Mouse (Mus musculus) lung, postnatal 25 days (tissue): Measurements from ENCODE around the gene Xpnpep2.

ENCODE experiments used
- DNase-seq: peaks from one replicate; pipeline ENCODE4 v3.0.0; 2022; ENCODE audit warnings: low spot score

Gene Xpnpep2

DNA sequence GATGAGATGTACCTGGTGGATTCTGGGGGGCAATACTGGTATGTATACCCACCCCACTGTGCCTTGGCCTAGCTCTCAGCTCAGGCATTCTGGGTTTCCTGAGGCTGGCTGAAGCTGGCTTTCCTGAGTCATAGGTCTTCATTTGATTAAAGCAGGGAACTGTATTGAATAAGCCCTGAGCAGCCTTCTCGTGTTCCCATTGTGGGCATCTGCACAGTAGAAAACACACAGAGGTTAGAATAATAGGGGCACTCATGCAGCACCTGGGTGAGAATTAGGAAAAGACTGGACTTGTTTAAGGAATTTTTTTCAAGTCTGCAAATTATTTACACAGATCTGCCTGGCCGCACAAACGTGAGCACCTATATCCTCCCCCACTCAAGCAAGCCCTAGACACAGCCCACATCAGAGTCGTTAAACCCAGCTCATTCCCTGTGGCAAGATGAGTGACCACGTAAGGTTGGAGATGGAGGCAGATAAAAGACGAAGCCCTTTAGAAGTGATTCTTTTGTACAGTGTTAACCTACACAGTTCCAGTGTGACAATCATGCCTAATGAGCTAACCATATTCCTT, 18.5 kb downstream of the Xpnpep2 start:
- no peak for DNase-seq

DNA sequence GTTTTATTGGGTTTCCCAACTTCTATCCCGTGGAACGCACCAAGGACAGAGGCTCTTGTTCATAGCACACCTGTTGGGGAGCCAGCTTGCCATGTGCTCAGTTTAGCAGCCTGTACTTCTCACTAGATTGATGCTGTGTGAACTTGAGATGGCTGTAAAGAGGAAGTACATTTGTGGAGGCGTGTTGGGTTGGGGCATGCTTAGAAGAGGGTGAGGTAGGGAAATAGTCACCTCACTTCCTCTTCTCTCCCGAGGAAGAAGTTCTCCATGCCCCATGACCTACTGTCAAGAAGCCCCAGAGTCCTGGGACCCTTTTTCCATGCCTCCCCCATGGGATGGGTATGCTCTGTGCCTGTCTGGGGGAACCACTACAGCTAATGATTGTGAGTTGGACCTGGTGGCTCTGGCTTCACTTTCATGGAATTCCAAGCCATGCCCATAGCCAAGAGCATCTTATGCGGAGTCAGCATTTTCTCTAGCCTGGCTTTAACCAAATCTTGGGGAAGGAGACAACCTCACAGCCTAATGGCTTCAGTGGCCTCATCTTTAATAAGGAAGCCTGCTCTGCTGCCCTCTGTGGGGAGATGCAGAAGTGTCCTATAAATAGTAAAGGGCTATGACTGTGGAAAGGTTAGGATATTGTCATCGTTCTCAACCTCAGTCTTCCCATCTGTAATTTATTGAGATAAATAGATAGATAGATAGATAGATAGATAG, 19.1 kb downstream of the Xpnpep2 start:
- no peak for DNase-seq

DNA sequence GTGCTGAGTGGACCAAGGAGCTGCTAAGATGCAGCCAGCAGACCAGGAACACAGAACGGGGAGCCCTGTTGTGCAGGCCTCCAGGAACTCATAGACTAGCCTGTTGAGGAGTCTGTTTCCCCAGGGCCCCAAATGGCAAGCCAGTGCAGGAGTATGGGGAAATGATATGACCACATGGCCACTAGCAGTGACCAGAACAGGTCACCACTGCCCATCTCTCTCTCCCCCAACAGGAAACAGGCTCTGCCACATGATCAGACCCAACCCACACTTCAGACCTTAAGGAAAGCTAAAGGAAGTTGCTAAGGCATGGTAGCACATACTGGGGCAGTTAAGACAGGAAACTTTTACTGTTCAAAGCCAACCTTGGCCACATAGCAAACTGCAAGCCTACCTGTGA, 20.6 kb downstream of the Xpnpep2 start:
- DNase-seq: no peak

DNA sequence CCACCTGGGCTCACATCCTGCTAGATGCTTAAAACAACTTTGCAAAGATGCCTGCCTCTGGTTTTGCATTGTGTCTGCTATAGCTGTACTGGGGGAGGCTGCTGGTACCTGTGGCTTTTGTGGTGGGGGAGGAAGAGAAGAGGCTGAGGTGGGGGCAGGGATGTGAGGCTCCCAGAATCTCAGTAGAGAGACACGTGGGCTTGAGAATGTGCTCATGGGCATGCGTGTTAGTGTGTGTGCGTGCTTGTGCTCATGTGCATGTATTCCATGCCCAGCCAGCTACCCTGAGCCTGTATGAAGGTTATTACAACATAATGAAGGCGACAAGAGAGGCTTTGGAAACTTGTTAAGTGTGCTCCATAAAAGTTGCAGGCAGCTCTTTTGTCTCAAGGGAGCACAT, 28.4 kb downstream of the Xpnpep2 start:
- no peak for DNase-seq

DNA sequence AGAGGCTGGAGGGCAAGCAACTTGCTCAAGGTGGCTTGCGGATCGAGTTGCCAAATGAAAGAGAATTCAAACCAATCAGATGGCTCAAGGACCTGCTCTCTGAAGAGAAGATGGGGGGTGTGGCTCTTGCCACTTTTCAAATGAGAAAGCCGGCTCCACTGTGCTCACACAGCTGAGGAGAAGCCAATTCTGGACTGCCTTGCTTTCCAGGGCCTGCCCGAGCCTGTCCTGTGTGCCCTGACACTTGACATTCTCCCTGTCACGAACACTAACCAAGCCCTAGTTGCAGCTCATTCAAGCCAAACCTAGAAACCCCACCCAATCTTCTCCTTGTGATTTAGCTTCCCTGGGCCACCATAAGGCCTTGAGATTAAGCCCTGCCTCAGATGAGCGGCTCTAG, 29.5 kb downstream of the Xpnpep2 start:
- DNase-seq: no peak

DNA sequence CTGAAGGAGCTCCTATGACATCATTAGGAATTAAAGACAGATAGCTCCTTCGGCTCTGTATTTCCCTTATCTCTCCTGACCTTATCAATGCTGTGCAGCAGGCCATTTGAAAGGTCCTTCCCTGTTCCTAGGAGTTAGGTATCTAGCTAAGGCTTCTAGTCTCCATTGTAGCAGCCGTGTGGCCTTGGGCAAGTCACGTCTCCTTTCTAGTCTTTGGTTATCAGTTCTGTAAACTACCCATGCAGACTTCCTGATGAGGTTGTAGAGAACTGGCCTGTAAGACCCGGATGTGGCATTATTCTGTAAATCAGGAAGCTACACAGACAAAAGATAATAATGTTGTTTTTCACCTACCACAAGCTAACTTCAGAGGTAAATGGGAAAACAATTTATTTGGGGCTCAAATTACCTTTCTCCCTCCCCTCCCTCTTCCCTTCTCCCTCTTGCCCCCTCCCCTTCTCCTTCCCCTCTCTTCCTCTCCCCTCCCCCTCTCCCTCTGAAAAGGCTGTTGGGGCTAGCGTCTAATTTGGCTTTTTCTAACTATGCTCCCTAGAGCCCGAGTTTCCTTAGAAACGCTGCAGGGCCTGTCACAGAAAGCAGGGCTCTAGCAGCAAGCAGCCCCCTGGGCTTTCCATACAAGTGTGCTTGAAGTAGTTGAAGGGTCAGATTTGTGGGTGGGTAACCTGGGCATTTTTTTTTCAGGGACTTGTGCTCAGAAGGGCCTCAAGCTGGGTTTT, 30.2 kb downstream of the Xpnpep2 start:
- no peak for DNase-seq

DNA sequence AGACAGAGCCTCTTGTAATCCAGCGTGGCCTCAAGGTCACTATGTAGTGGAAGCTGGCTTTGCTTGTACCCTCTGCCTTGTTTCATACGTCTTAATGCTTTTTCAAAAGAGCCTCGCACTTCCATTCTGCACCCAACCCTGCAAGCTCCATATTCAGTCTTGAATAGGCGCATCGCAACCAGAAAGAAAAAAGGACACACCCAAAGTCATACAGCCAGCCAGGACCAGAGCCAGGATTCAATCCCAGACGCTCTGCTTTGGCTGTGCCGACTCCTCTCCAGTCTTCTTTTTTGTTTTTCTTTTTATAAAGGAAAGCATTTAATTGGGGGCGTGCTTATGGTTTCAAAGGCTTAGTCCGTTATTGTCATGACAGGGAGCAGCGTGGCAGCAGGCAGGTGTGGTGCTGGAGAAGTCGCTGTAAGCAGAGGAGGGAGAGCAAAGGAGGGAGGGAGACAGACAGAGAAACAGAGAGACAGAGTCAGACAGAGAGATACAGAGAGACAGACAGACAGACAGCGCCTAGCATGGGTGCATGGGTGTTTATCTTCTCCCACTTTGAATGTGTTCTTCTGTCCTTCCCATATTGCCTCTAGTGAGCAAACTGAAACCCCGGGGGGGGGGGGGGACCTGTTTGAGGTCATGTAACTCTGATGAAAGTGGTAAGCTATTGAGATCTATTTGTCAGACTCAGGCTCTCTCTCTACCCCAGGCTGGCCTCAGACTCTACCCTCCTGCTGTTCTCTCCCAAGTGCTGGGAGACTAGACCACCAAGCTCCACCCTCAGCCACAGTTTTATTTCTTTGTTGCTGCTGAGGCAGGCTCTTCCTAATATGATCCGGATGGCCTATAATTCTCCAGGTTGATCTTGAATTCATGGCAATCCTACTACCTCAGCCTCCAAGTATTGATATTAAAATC, 31.1 kb downstream of the Xpnpep2 start:
- no peak for DNase-seq

DNA sequence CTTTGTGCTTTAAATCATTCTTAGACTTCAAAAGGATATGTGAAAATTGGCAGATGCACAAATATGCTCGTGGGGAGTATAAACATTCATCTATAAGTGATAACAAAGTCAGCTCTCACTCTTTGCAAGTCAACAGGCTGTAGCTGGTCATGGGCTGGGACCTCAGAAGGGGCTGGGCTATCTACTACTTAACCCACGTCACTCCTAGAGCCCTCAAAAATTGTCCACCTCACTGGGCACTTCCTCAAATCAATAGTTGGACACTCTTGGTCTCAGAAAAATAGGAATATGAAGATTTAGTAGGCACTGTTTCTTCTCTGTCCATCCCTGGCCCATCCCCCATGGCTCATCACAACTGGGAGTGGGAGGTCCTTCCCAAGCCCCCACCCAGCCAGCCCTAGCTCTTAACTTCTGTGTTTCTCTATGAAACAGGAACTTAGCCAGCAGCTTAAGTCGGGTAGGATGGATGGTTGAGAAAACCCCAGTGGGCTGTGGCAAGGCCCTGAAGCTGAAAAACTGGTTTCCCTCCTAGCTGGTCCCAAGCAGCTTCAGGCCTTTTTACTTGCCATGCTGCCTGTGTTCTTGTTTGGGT, 31.9 kb downstream of the Xpnpep2 start:
- no peak for DNase-seq

DNA sequence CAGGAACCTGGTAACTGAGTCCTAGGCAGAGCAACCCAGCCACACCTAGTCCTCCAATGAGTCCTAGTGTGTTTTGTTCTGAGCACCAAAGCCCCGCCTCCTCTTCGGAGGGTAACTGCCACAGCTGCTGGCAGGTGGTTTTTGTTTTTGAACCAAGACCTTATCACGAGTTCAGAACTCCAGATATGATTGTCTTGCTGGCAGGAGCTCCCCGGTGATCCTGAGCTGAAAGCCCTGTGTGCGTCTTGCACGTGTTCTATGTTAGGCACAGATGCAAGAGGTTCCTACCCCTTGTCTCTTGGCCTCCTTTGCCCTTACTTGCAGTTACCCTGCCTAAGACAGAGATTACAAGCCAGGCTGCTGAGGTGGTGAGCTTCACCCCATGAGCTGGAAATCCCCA, 33.0 kb downstream of the Xpnpep2 start:
- no peak for DNase-seq

DNA sequence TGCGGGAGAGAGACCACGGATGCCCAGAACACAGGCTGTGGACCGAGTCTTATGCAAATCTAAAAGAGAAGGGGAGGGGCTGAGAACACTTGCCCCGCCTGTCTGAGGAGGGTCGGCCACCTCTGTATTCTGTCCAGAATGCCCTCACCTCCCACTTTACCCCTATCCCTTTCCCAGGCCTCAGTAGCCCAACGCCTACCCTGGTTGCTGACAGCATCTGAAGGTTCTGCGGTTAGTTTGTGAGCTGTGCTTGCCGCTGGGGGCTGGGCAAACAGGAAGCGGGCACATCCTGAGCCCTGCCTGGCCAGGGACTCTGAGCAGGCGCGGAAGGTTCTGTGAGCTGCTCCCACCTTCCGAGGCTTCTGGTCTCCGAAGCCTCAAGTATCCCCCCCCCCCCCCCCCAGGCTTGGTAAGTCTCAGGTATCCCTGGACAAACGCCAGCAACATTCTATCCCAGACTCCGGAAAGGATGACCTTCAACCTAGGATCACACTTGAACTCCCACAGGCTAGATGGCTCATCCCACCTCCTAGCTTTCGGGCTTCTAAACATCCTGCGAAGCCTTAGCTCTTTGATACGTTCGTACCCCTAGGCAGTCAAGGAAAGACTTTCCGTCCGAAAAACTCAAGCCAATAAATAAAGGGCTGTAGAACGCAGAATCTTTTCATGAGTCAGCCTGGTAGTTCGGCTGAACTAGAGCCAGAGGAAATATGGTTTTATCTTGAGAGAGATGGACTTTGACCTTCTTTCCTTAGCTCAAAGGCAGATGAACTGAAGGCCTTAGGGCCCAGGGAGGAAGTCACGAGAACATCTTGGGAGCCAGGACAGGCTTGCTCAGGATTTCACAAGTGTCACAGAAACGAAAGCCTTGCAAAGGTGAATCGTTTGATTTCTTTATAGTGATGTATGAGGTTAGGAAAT, 35.1 kb downstream of the Xpnpep2 start:
- peak; percentile 43 for DNase-seq

DNA sequence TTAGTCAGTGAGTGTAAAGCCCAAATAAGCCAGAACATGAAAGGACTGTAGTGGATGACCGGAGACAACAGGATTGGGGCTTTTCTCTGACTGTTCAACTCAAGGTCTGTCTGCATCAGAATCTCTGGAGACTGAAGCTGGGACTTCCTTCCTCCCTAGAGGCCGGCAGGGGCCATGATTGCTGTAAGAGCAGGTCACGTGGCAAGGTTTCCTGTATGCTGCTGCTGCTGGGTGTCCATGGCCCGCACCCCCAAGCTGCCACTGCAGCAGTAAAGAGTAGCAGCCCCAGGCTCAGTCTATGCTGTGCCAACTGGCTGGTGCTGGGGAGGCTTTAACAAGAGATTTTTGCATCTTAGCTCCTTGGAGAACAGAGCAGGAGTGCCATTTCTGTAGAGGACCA, 37.7 kb downstream of the Xpnpep2 start, which contains the start of gene Sash3:
Sash3 (plus strand) TSS at position 175 of the 400 bp plus-strand sequence.
- peak; percentile 58 for DNase-seq

DNA sequence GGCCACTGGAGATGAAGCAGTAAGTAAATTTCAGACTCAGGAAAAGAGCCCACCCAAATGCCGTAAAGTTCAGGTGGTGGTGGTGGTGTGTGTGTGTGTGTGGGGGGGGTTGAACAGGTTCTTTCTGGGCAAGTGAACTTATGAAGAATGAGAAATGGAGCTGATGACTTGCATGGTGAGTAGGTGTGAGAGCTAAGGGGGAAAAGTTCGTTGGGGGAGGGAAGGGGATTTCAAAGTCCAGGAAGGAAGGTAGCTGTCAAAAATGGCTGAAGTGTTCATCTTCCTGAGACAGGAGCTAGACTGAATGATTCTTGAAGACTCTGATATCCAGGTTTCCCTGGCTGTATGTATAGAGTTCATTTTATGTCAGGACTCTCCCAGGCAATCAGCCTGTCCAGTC, 38.7 kb downstream of the Xpnpep2 start:
- DNase-seq: no peak

DNA sequence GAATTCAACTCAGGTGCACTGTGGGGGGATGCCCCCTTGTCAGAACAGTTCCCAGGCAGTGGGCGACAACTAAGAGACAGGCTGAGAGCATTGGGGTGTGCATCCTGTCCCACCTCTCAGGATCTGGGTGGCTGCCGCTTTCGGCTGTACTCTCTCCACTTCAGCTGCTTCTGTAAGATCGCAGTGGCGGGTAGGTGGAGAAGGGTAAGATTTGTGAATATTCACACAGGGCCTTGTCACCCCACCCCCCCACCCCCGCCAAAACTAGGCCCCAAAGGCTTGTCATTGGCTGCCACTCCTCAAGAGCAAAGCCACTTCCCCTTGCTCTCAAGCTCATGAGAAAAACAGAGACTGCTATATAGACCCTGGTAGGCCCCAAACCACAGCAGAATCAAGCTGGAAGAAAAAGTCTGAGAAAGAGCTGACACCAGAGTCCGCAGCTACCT, 39.2 kb downstream of the Xpnpep2 start:
- DNase-seq: peak; percentile 24

DNA sequence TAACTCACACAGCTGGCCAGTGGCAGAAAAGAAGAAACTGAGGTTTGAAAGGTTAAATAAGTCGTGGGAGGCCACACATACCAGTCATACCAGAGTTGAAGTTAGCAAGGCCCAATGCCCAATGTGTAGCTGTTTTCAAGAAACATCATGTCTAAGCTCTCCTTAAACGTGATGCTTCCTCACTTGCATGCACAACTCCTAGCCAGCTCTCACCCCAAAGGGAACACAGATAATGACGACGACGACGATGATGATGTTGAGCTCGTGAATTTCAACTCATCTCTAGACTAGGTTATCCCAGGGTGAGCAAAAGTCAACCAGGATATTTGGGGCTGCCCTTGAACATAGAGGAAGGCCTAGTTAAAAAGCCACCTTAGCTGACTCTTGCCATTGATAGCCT, 43.6 kb downstream of the Xpnpep2 start:
- DNase-seq: no peak

DNA sequence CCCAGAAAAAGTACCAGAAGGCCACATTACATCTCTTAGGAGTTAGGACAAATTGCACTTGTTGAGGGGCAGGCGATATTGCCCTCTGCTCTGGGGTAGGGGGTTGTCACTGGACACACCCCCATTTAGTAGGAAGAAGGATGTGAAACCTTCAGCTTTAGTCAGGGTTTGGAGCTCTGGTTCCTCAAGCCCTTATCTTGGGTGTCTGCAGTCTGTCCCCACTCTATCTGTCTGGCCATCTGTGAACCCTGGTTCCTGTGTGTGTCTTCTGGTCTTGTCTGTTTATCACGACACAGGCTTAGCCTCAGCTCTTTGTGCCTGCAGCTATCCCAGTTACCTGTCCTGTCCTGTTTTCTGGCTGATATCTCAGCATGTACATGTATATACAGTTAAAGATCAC, 44.9 kb downstream of the Xpnpep2 start:
- DNase-seq: no peak

DNA sequence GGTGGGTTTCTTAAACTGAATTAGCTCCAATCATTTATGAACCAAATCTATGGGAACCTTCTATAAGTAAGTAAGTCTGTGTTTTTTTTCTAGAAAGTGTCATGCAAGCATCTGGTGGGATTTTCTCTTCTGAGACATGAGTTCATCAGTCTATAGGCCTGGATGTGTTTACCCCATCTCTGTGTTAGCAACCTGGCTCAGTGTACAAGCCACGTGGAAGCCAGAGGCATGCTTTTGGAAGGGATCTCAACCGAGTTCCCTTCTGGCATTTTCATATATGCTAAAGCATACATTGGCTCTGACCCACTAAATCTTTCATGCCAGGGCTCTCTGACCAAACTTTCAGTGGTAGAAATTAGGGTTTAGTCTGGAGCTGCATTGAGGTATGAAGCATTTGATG, 45.4 kb downstream of the Xpnpep2 start:
- DNase-seq: no peak

DNA sequence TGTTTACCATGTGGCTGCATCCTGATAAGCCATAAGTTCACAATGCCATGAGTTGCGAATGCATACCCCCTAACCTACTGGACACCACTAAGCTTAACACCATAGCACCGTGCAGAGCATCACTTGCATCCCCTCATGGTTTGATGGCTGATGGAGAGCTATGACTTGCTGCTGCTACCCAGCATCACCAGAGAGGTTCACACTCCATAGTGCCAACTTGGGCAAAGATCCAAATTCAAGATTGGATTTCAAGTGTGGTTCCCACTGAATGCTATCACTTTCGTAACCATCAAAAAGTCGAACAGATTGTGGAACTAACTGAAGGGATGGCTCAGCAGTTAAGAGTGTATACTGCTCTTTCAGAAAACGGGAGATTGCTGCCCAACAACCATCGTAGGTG, 47.0 kb downstream of the Xpnpep2 start:
- no peak for DNase-seq

DNA sequence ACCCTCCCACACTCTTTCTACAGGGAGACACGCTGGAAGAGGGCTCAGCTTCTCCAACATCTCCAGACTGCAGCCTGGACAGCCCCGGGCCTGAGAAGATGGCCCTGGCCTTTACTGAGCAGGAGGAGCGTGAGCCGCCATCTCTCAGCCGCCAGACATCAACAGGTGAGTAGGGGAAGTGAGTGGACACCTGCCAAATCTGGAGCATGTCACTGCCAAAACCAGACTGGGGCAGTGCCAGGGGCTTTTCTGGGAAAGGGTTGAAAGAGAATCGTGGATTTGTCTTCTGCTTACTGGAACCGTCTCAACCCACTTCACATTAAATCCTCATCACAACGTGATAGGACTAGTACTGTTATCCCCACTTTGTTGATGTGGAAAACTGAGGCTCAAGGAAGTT, 48.9 kb downstream of the Xpnpep2 start:
- no peak for DNase-seq

DNA sequence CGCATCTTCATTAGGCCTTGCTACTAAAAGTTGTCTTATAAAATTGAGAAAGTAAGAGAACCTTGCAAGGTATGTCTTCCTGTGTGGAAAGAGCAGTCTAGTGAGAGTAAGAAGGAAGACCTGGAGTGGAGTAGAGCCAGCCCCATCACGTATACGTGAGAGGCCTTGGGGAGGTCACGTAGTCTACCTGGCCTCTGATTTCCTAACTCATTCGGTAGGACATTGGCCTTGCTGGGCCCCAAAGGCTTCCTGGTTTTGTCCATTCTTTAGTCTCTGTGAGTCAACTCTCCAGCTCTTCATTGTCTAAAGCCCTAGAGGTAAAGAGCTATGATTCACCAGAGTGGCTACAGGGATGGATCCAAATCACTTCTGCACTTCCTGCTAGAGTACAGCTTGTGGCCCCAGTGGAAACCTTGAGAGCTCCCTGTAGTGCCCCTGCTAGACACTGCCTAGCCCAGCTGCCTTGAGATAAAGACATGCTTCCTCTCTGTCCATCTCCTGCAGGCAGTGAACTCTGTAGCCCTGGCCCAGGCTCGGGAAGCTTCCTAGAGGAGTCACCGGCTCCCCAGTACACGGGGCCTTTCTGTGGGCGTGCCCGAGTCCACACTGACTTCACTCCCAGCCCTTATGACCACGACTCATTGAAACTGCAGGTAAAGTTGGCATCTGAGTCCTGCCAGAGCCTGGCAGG, 49.8 kb downstream of the Xpnpep2 start:
- no peak for DNase-seq

DNA sequence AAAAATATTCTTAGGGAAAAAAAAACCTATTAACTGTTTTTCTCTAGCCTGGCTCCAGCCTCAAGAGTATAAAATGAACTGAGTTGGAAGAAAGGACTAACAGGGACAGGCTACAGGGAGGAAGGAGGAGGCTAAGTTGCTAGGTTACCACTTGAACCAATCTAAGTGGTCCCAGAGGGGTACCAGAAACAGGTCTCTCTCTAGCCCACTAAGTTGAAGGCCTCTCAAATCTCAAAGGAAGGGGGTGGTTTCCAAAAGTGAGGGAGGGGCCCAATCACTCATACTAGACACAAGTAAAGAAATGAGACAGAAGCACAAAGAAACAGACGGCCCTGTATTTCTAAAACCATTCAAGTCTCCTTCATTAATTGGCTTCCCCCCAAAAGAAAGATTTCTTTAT, 61.4 kb downstream of the Xpnpep2 start:
- DNase-seq: no peak
